Mouse (Mus musculus) MEL (cell line): ENCODE measurements around the gene P4ha2.

ENCODE experiments used
- CTCF ChIP-seq, 3 experiments: IDR thresholded peaks in 2 of 3; conservative IDR thresholded peaks in 1 of 3; 2 replicates each; pipeline ENCODE4 v1.5.1; 2011 to 2012; ENCODE audit warnings: low read length in 3 of 3, low read depth in 2 of 3, mild to moderate bottlenecking in 2 of 3, improper control_type of control experiment in 1 of 3, inconsistent platforms in 1 of 3, mixed read lengths in 1 of 3, moderate library complexity in 1 of 3; ENCODE audit not compliant: control insufficient read depth in 1 of 3, insufficient read depth in 1 of 3, poor library complexity in 1 of 3, severe bottlenecking in 1 of 3
- E2F4 ChIP-seq: IDR thresholded peaks from 2 replicates; pipeline ENCODE4 v1.6.1; 2011; ENCODE audit warnings: low read depth, low read length, improper control_type of control experiment, borderline replicate concordance
- ELF1 ChIP-seq: IDR thresholded peaks from 2 replicates; pipeline ENCODE4 v1.6.1; 2014; ENCODE audit warnings: low read depth, mild to moderate bottlenecking, inconsistent platforms, low read length, improper control_type of control experiment, moderate library complexity
- HCFC1 ChIP-seq: IDR thresholded peaks from 2 replicates; pipeline ENCODE4 v1.6.1; 2012; ENCODE audit warnings: low read depth, mild to moderate bottlenecking, inconsistent platforms, low read length, improper control_type of control experiment, moderate library complexity
- MAFK ChIP-seq: IDR thresholded peaks from 2 replicates; pipeline ENCODE4 v1.6.1; 2011; ENCODE audit warnings: low read depth, mild to moderate bottlenecking, low read length, improper control_type of control experiment, borderline replicate concordance
- POLR2A ChIP-seq, 2 experiments: IDR thresholded peaks; 2 replicates each; pipeline ENCODE4 v1.6.1; 2011 to 2012; ENCODE audit warnings: low read length in 2 of 2, mild to moderate bottlenecking in 2 of 2, control low read depth in 1 of 2, improper control_type of control experiment in 1 of 2, low read depth in 1 of 2, moderate library complexity in 1 of 2; ENCODE audit not compliant: control insufficient read depth in 1 of 2, insufficient read depth in 1 of 2, poor library complexity in 1 of 2
- POLR2AphosphoS2 ChIP-seq: IDR thresholded peaks from 2 replicates; pipeline ENCODE4 v1.6.1; 2011; ENCODE audit warnings: low read length, improper control_type of control experiment
- POLR2AphosphoS5 ChIP-seq: IDR thresholded peaks from 2 replicates; pipeline ENCODE4 v1.6.1; 2012; ENCODE audit warnings: low read depth, borderline replicate concordance, mild to moderate bottlenecking, inconsistent platforms, low read length, moderate library complexity, mixed read lengths
- RAD21 ChIP-seq: IDR thresholded peaks from 2 replicates; pipeline ENCODE4 v1.6.1; 2011; ENCODE audit warnings: mild to moderate bottlenecking, low read depth, low read length, improper control_type of control experiment
- RCOR1 ChIP-seq: IDR thresholded peaks from 2 replicates; pipeline ENCODE4 v1.6.1; 2012; ENCODE audit warnings: low read depth, mild to moderate bottlenecking, inconsistent platforms, low read length, improper control_type of control experiment
- TCF12 ChIP-seq: IDR thresholded peaks from 2 replicates; pipeline ENCODE4 v1.6.1; 2014; ENCODE audit warnings: low read depth, mild to moderate bottlenecking, inconsistent platforms, low read length, improper control_type of control experiment, moderate library complexity
- USF1 ChIP-seq: IDR thresholded peaks from 2 replicates; pipeline ENCODE4 v1.6.1; 2014; ENCODE audit warnings: low read depth, mild to moderate bottlenecking, inconsistent platforms, low read length, improper control_type of control experiment, moderate library complexity
- USF2 ChIP-seq, 2 experiments: IDR thresholded peaks; 2 replicates each; pipeline ENCODE4 v1.6.1; 2011 to 2012; ENCODE audit warnings: improper control_type of control experiment in 2 of 2, low read length in 2 of 2, borderline replicate concordance in 1 of 2, inconsistent platforms in 1 of 2, low read depth in 1 of 2, mild to moderate bottlenecking in 1 of 2; ENCODE audit not compliant: insufficient read depth in 1 of 2
- ZC3H11A ChIP-seq: IDR thresholded peaks from 2 replicates; pipeline ENCODE4 v1.6.1; 2012; ENCODE audit warnings: low read depth, mild to moderate bottlenecking, inconsistent platforms, low read length, improper control_type of control experiment

DNA sequence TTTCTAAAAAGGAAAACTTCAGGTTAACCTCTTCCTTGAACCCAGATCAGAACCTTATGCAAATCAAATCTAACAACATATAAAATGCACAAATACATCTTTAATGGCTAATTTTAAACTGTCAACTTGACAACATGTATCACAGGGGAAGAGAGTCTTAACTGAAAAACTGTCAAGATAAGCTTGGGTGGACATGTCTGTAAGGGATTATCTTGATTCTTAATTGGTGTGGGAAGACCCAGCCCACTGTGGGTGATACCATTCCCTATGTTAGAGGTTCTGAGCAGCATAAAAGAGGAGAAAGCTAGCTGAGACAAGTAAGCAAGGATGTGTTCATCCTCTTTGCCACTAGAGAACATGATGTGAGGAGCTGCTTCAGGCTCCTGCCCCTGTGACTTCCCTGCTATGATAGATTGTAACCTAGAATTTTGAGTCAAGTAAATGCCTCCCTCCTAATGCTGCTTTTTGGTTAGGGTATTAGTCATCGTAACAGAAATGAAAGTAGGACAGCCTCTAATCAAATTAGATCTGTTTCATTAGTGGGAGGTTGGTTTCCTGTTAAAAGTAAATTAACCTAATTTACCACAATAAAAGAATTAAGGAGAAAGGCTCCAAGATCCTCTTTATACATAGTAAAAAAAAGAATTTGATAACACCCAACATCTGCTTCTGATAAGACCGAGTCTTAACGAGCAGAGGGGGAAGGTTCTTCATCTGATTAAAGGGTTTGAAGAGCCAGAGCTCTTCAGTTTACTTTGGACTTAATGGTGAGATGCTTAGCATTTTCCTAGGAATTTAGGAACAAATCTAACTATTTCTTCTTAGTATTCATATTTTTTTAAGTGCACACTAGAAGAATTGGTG is 69.8 kb downstream of the P4ha2 start:
- TF ChIP-seq MAFK, result no peak
- no peak for TF ChIP-seq POLR2AphosphoS2
- TF ChIP-seq POLR2A (IDR thresholded peaks at IDR 0.05; ENCODE audit: control insufficient read depth in 1 of 2, insufficient read depth in 1 of 2, low read depth in 1 of 2, low read length in 2 of 2, poor library complexity in 1 of 2), result no peak
- no peak for TF ChIP-seq ZC3H11A
- TF ChIP-seq E2F4, result no peak
- no peak for TF ChIP-seq ELF1
- TF ChIP-seq TCF12, result peak; percentile 90
- TF ChIP-seq USF2 (IDR thresholded peaks at IDR 0.05; ENCODE audit: borderline replicate concordance in 1 of 2, insufficient read depth in 1 of 2, low read depth in 1 of 2, low read length in 2 of 2), result no peak
- TF ChIP-seq HCFC1, result peak; percentile 48; the same call in 1 of the 2 replicates
- TF ChIP-seq USF1, result no peak
- TF ChIP-seq CTCF (IDR thresholded peaks at IDR 0.05 in 2 of 3, conservative IDR thresholded peaks at IDR 0.05 in 1 of 3; ENCODE audit: control insufficient read depth in 1 of 3, insufficient read depth in 1 of 3, low read depth in 2 of 3, low read length in 3 of 3, poor library complexity in 1 of 3, severe bottlenecking in 1 of 3), result no peak
- peak; percentile 85 for TF ChIP-seq RCOR1
- TF ChIP-seq POLR2AphosphoS5, result no peak
- no peak for TF ChIP-seq RAD21
